Mouse (Mus musculus): Measurements from ENCODE around the gene Hdac11. TPM values are rescaled to one million over a fixed set of nuclear protein-coding genes. Genes with fewer than 3 reads are reported as not detected.

Hdac11 gene
- polyA plus RNA-seq, 1 experiment from 2014 or later, result 77.2 TPM

DNA sequence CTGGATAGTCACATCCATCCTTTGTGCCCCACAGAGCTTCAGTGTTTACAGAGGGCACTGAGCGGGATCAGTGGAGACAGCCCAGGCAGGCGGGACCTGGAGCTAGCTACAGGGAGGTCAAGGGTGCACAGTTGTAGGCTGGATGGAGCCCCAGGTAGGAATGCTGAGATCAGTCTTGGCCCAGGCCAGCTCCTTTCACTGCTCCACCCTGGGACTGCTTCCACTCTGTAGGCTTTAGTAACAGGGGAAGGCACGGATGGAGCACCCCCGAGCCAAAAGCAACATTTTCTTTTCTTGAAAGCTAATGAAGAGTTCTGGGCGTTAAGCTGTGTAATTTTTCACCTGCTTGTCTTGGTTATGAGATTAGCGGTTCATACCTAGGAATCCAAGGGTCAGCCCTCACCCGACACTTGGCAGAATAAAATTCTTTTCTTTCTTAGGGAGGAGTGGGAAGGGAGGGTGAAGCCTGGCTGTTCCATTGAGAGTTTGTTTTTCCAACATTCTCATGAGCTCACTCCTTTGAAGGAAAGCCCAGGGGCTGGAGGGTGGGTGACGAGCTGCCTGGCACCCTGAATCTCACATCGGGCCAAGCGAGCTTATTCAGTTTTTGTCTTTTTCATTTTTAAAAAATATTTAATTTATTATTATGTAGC, 66.4 kb downstream of the Hdac11 start:
- H3K27me3 ChIP-seq, result no peaks in the 10 kb centered on the region
- ATAC-seq (no peak), DNase-seq (ENCODE audit: low read depth, low spot score) (no peak)
- no peak for TF ChIP-seq CTCF (IDR thresholded peaks at IDR 0.05)
- in situ Hi-C loops (cut with MboI; ENCODE audit: low pct_unique_long_range_greater_than_20kb), result loop anchor here (25.0 kb wide), 1 partner anchor 861 kb away; the partner anchor contains the start of gene Zxdc
- ChIA-PET POLR2A (interaction anchor here (1.2 to 1.5 kb wide), 2 partner anchors 8 to 10 kb away, joined by 3 to 4 read pairs; partner anchors contain the start of gene Fbln2), CTCF (interaction anchor here (0.7 to 1.8 kb wide), 2 partner anchors 8 to 24 kb away, joined by 3 to 5 read pairs; no protein-coding TSS in a partner anchor)

Other genes with a start within 250 kb of the Hdac11 start
- gene Iqsec1, start 168.0 kb upstream of the Hdac11 start, polyA plus RNA-seq (2021), result 120 TPM
- 33.0 TPM for gene Nup210, start 39.8 kb upstream of the Hdac11 start, polyA plus RNA-seq (2021)
- gene Fbln2, start 55.8 kb downstream of the Hdac11 start, polyA plus RNA-seq (2021), result 2.9 TPM